Mouse (Mus musculus) ES-Bruce4 (cell line): Measurements from ENCODE around the gene Rcor2.

ENCODE experiments used
- CTCF ChIP-seq: IDR thresholded peaks from one replicate; pipeline ENCODE4 v1.8.1; 2011; ENCODE audit warnings: low read depth, low read length
- POLR2A ChIP-seq: IDR thresholded peaks from one replicate; pipeline ENCODE4 v1.8.1; 2011; ENCODE audit warnings: low read length; ENCODE audit not compliant: insufficient read depth

GRCm38 (mm10) chr19:7261964-7262363 is 5.2 kb upstream of the Rcor2 start:
- TF ChIP-seq CTCF (no peak), POLR2A (no peak)
